Mouse (Mus musculus) hindbrain, embryonic 14.5 days (tissue): ENCODE measurements around the gene Dcaf17. TPM values are rescaled to one million over a fixed set of nuclear protein-coding genes. Genes with fewer than 3 reads are reported as not detected.
A peak's percentile ranks its signal among the peaks of the same experiment; 100 is the strongest.

Experiments used
- ATAC-seq: fragments of 200-750 bp; cut with Nextera tagmentation; 2 replicates; pipeline ENCODE4 v1.8.0; 2017; ENCODE audit warnings: moderate number of reproducible peaks, mild to moderate bottlenecking, moderate TSS enrichment, moderate library complexity; ENCODE audit not compliant: low FRiP score
- DNase-seq: peaks from one replicate; pipeline ENCODE4 v3.0.0-alpha.2; 2015; ENCODE audit warnings: low spot score
- H3K27ac ChIP-seq: fragments of 300-500 bp; sonication (generic); 2 replicates; pipeline ENCODE4 v1.5.1; 2014; ENCODE audit warnings: mild to moderate bottlenecking, moderate library complexity
- H3K27me3 ChIP-seq: fragments of 300-500 bp; sonication (generic); 2 replicates; pipeline ENCODE4 v1.6.1; 2014; ENCODE audit warnings: mild to moderate bottlenecking, low read length, mixed read lengths; ENCODE audit not compliant: control insufficient read depth, insufficient read depth
- H3K36me3 ChIP-seq: fragments of 300-500 bp; sonication (generic); replicated peaks from 2 replicates; pipeline ENCODE4 v1.6.1; 2014; ENCODE audit not compliant: control insufficient read depth, insufficient read depth
- H3K4me1 ChIP-seq: fragments of 300-500 bp; sonication (generic); replicated peaks from 2 replicates; pipeline ENCODE4 v1.6.1; 2014; ENCODE audit warnings: antibody characterized with exemption, low read length, mixed read lengths; ENCODE audit not compliant: control insufficient read depth, insufficient read depth
- H3K4me2 ChIP-seq: fragments of 300-500 bp; sonication (generic); replicated peaks from 2 replicates; pipeline ENCODE4 v1.6.1; 2014; ENCODE audit warnings: mild to moderate bottlenecking, moderate library complexity
- H3K4me3 ChIP-seq: fragments of 300-500 bp; sonication (generic); replicated peaks from 2 replicates; pipeline ENCODE4 v1.5.1; 2014; ENCODE audit warnings: mild to moderate bottlenecking, low read length
- H3K9ac ChIP-seq: fragments of 300-500 bp; sonication (generic); 2 replicates; pipeline ENCODE4 v1.6.1; 2014
- H3K9me3 ChIP-seq: fragments of 300-500 bp; sonication (generic); 2 replicates; pipeline ENCODE4 v1.6.1; 2016; ENCODE audit warnings: low read length; ENCODE audit not compliant: control insufficient read depth
- WGBS: fragments of 180-500 bp; shearing (Covaris S2); extraction: QIAGEN DNeasy Blood & Tissue Kit; methylation state at CpG from one replicate; pipeline ENCODE4 v1.1.7; 2014; 5-methylcytosine and 5-hydroxymethylcytosine counted together
- polyA plus RNA-seq: library from polyadenylated mRNA; unstranded; fragments of >200 nt; fragmentation: Nextera tagmentation; extraction: Ambion mirVana; gene quantifications from 2 replicates; pipeline ENCODE4 v1.2.1, GENCODE M21; 2014

Dcaf17 gene
- polyA plus RNA-seq, 1 experiment from 2014 or later: 27.9 TPM

- DNase-seq: no peak
- H3K9me3 ChIP-seq: no peaks in the 10 kb centered on the region
- 84% methylated on average over 3 of the region's 3 CpGs for WGBS
Measured at GRCm38 (mm10) chr2:71108541-71108940, 53.4 kb downstream of the Dcaf17 start.

GRCm38 (mm10) chr2:71113489-71114171 lies 58.5 kb downstream of the Dcaf17 start:
- DNase-seq: no peak
- WGBS: 83% methylated on average over 6 of the region's 6 CpGs
- peaks cover 9% of the 10 kb centered on the region for H3K4me1 ChIP-seq
- H3K27ac ChIP-seq: no peak overlapping the region
- H3K36me3 ChIP-seq: no peaks in the 10 kb centered on the region
- no peak for ATAC-seq
- H3K9me3 ChIP-seq: no peaks in the 10 kb centered on the region
- H3K4me2 ChIP-seq: no peak overlapping the region
- peaks cover 15% of the 10 kb centered on the region for H3K27me3 ChIP-seq
- no peak overlapping the region for H3K9ac ChIP-seq
- H3K4me3 ChIP-seq: no peak overlapping the region

More at GRCm38 (mm10) chr2:71108541-71108940, 53.4 kb downstream of the Dcaf17 start:
- Histone ChIP-seq H3K27me3 (no peaks in the 10 kb centered on the region), H3K9ac (no peak overlapping the region), H3K27ac (no peak overlapping the region), H3K36me3 (no peaks in the 10 kb centered on the region), H3K4me2 (no peak overlapping the region), H3K4me1 (no peaks in the 10 kb centered on the region), H3K4me3 (no peak overlapping the region)
- no peak for ATAC-seq

GRCm38 (mm10) chr2:71116151-71116550 lies 61.0 kb downstream of the Dcaf17 start:
- no peak overlapping the region for H3K4me2 ChIP-seq
- no peak overlapping the region for H3K9ac ChIP-seq
- no peak overlapping the region for H3K27ac ChIP-seq
- H3K27me3 ChIP-seq: peaks cover 29% of the 10 kb centered on the region
- ATAC-seq (no peak), DNase-seq (no peak)
- H3K9me3 ChIP-seq: no peaks in the 10 kb centered on the region
- H3K4me3 ChIP-seq: no peak overlapping the region
- no peaks in the 10 kb centered on the region for H3K36me3 ChIP-seq
- H3K4me1 ChIP-seq: peaks cover 9% of the 10 kb centered on the region
- WGBS: 90% methylated on average over 4 of the region's 4 CpGs

GRCm38 (mm10) chr2:71117797-71118708 lies 62.9 kb downstream of the Dcaf17 start, which contains the start of gene Cybrd1:
Cybrd1 (plus strand) TSS chr2:71117923.
- H3K9ac ChIP-seq: peak within 1 kb of the TSS; percentile 53; the same call in 1 of the 2 replicates
- peak within 1 kb of the TSS; percentile 72 for H3K4me2 ChIP-seq
- H3K27ac ChIP-seq: peak within 1 kb of the TSS; percentile 38; the same call in 1 of the 2 replicates
- 5% methylated on average over 59 of the region's 60 CpGs for WGBS
- peaks cover 9% of the 10 kb centered on the region for H3K4me1 ChIP-seq
- no peak; the same call in 1 of the 2 replicates for ATAC-seq
- H3K4me3 ChIP-seq: peak within 1 kb of the TSS; percentile 38
- no peaks in the 10 kb centered on the region for H3K36me3 ChIP-seq
- DNase-seq: peak; percentile 44
- no peaks in the 10 kb centered on the region for H3K9me3 ChIP-seq
- peaks cover 29% of the 10 kb centered on the region for H3K27me3 ChIP-seq

GRCm38 (mm10) chr2:71120844-71121243 lies 65.7 kb downstream of the Dcaf17 start:
- H3K9me3 ChIP-seq: no peaks in the 10 kb centered on the region
- H3K4me3 ChIP-seq: no peak overlapping the region
- H3K36me3 ChIP-seq: no peaks in the 10 kb centered on the region
- peak overlapping the region; percentile 22; the same call in 1 of the 2 replicates for H3K27ac ChIP-seq
- no peak for ATAC-seq
- peaks cover 9% of the 10 kb centered on the region for H3K4me1 ChIP-seq
- 73% methylated on average over 10 of the region's 10 CpGs for WGBS
- H3K9ac ChIP-seq: no peak overlapping the region
- peaks cover 29% of the 10 kb centered on the region for H3K27me3 ChIP-seq
- H3K4me2 ChIP-seq: no peak overlapping the region
- DNase-seq: no peak

- Histone ChIP-seq H3K36me3 (no peaks in the 10 kb centered on the region), H3K9me3 (no peaks in the 10 kb centered on the region), H3K9ac (no peak overlapping the region), H3K27me3 (peaks cover 29% of the 10 kb centered on the region), H3K4me1 (peaks cover 9% of the 10 kb centered on the region), H3K4me2 (no peak overlapping the region), H3K4me3 (no peak overlapping the region), H3K27ac (peak overlapping the region; percentile 22; the same call in 1 of the 2 replicates)
- DNase-seq: peak; percentile 60
- 4% methylated on average over 5 of the region's 5 CpGs for WGBS
- no peak for ATAC-seq
Measured at GRCm38 (mm10) chr2:71121406-71121805, 66.3 kb downstream of the Dcaf17 start.

GRCm38 (mm10) chr2:71122268-71123029 lies 67.3 kb downstream of the Dcaf17 start:
- no peak overlapping the region for H3K9ac ChIP-seq
- DNase-seq (no peak), ATAC-seq (no peak)
- peak overlapping the region; percentile 70 for H3K27ac ChIP-seq
- peaks cover 9% of the 10 kb centered on the region for H3K4me1 ChIP-seq
- no peak overlapping the region for H3K4me3 ChIP-seq
- no peaks in the 10 kb centered on the region for H3K36me3 ChIP-seq
- H3K27me3 ChIP-seq: peaks cover 25% of the 10 kb centered on the region
- H3K4me2 ChIP-seq: no peak overlapping the region
- WGBS: 62% methylated on average over 13 of the region's 13 CpGs
- no peaks in the 10 kb centered on the region for H3K9me3 ChIP-seq

GRCm38 (mm10) chr2:71123591-71123990 lies 68.5 kb downstream of the Dcaf17 start:
- Histone ChIP-seq H3K4me1 (no peaks in the 10 kb centered on the region), H3K27me3 (peaks cover 14% of the 10 kb centered on the region), H3K27ac (no peak overlapping the region), H3K9me3 (no peaks in the 10 kb centered on the region), H3K9ac (no peak overlapping the region), H3K4me2 (no peak overlapping the region), H3K36me3 (no peaks in the 10 kb centered on the region), H3K4me3 (no peak overlapping the region)
- ATAC-seq (peak; percentile 59; the same call in 1 of the 2 replicates), DNase-seq (no peak)
- WGBS: 74% methylated on average over 2 of the region's 2 CpGs
